Mouse (Mus musculus) cerebellum, adult 18-20 months (tissue): ENCODE results near the gene Pgbd1.

Source experiments
- DNase-seq, 2 experiments: peaks; one replicate each; pipeline ENCODE4 v3.0.0; 2021

Pgbd1 gene

GRCm38 (mm10) chr13:21415266-21415665 is 25.6 kb downstream of the Pgbd1 start:
- DNase-seq = no peak

- no peak for DNase-seq
These were observed 26.3 kb downstream of the Pgbd1 start for GRCm38 (mm10) chr13:21414231-21415212.

GRCm38 (mm10) chr13:21408805-21409459 is 31.9 kb downstream of the Pgbd1 start:
- DNase-seq = peak in 1 of 2 experiments; percentile 8

GRCm38 (mm10) chr13:21407969-21408804 is 32.7 kb downstream of the Pgbd1 start:
- peak; percentile 88 to 92 for DNase-seq

GRCm38 (mm10) chr13:21407341-21407740 is 33.5 kb downstream of the Pgbd1 start:
- no peak for DNase-seq

- no peak for DNase-seq
These were observed 38.0 kb downstream of the Pgbd1 start for GRCm38 (mm10) chr13:21402848-21403247.

- peak; percentile 79 to 86 for DNase-seq
These were observed 38.5 kb downstream of the Pgbd1 start, which contains the start of gene Zkscan3 for GRCm38 (mm10) chr13:21402287-21402846. Zkscan3 (minus strand) TSS chr13:21402755.

GRCm38 (mm10) chr13:21401636-21402286 is 39.1 kb downstream of the Pgbd1 start:
- DNase-seq = no peak

GRCm38 (mm10) chr13:21401166-21401565 is 39.7 kb downstream of the Pgbd1 start:
- DNase-seq = no peak

GRCm38 (mm10) chr13:21397486-21397885 is 43.4 kb downstream of the Pgbd1 start:
- no peak for DNase-seq

- DNase-seq = peak; percentile 28 to 39
These were observed 44.8 kb downstream of the Pgbd1 start for GRCm38 (mm10) chr13:21396048-21396447.

- DNase-seq = no peak
These were observed 45.2 kb downstream of the Pgbd1 start for GRCm38 (mm10) chr13:21395623-21396022.

GRCm38 (mm10) chr13:21395211-21395610 is 45.6 kb downstream of the Pgbd1 start:
- DNase-seq = no peak

GRCm38 (mm10) chr13:21377773-21378172 is 63.1 kb downstream of the Pgbd1 start:
- no peak for DNase-seq

- no peak for DNase-seq
These were observed 68.2 kb downstream of the Pgbd1 start for GRCm38 (mm10) chr13:21372700-21373099.
